Mouse (Mus musculus) gastrocnemius, postnatal 4 days (tissue): ENCODE measurements around the gene Gpsm2. TPM values are rescaled to one million over a fixed set of nuclear protein-coding genes. Genes with fewer than 3 reads are reported as not detected.
"Not testable (repeated sequence)": the region's sequence is repeated elsewhere in the genome, so short reads cannot be mapped to it uniquely, and the experiment has no call there.

Experiments used
- DNase-seq, 2 experiments: peaks; one replicate each; pipeline ENCODE4 v3.0.0; 2021 to 2022; ENCODE audit warnings: low spot score in 2 of 2, mixed read lengths in 2 of 2
- total RNA-seq, 2 experiments: library from RNA; stranded (reverse); gene quantifications; 2 replicates each; pipeline ENCODE4 v1.2.3; 2021

The Gpsm2 gene
- total RNA-seq, 2 experiments from 2014 or later = 32.0 to 37.6 TPM

- no peak for DNase-seq
Measured at GRCm38 (mm10) chr3:108660941-108661340, 61.2 kb downstream of the Gpsm2 start.

- DNase-seq = no peak
Measured at GRCm38 (mm10) chr3:108658612-108659011, 63.5 kb downstream of the Gpsm2 start.

GRCm38 (mm10) chr3:108655486-108655885 lies 66.6 kb downstream of the Gpsm2 start:
- no peak for DNase-seq

- no peak for DNase-seq
Measured at GRCm38 (mm10) chr3:108654566-108654965, 67.5 kb downstream of the Gpsm2 start.

GRCm38 (mm10) chr3:108653710-108654379 lies 68.3 kb downstream of the Gpsm2 start, which contains the start of gene Clcc1:
Gene Clcc1, plus strand, starts transcription at chr3:108653913.
- peak; percentile 95 for DNase-seq

GRCm38 (mm10) chr3:108652866-108653642 lies 69.1 kb downstream of the Gpsm2 start:
- no peak for DNase-seq

- DNase-seq = not testable (repeated sequence)
Measured at GRCm38 (mm10) chr3:108647681-108648080, 74.4 kb downstream of the Gpsm2 start.

GRCm38 (mm10) chr3:108646036-108646435 lies 76.1 kb downstream of the Gpsm2 start:
- no peak for DNase-seq

- DNase-seq = no peak
Measured at GRCm38 (mm10) chr3:108644856-108645255, 77.3 kb downstream of the Gpsm2 start.

- DNase-seq = no peak
Measured at GRCm38 (mm10) chr3:108640998-108641397, 81.1 kb downstream of the Gpsm2 start.

GRCm38 (mm10) chr3:108639412-108639811 lies 82.7 kb downstream of the Gpsm2 start:
- no peak for DNase-seq

- DNase-seq = no peak
Measured at GRCm38 (mm10) chr3:108634761-108635160, 87.3 kb downstream of the Gpsm2 start.

Other genes starting within 250 kb of the Gpsm2 start
- not detected for gene 1700013F07Rik, start 188.2 kb downstream of the Gpsm2 start, total RNA-seq
- under 1 TPM in 1 of 2 experiments, not detected in 1; 0.10 TPM for gene 5330417C22Rik, start 185.8 kb downstream of the Gpsm2 start, total RNA-seq
- gene Tmem167b, start 159.8 kb downstream of the Gpsm2 start, total RNA-seq = 10 to 100 TPM; 31.5 to 34.5 TPM
- 10 to 100 TPM; 20.6 to 20.8 TPM for gene Taf13, start 150.6 kb downstream of the Gpsm2 start, total RNA-seq
- gene Wdr47, start 131.0 kb downstream of the Gpsm2 start, total RNA-seq = 1 to 10 TPM; 7.7 to 8.9 TPM
- gene Clcc1, start 68.4 kb downstream of the Gpsm2 start, total RNA-seq = 10 to 100 TPM; 38.2 to 45.0 TPM
- gene Aknad1, start 17.3 kb upstream of the Gpsm2 start, total RNA-seq = 1 to 10 TPM; 1.2 to 1.3 TPM
- 10 to 100 TPM; 40.8 to 44.2 TPM for gene Stxbp3, start 118.2 kb upstream of the Gpsm2 start, total RNA-seq
- under 1 TPM; 0.31 to 0.42 TPM for gene Fndc7, start 167.7 kb upstream of the Gpsm2 start, total RNA-seq
- 10 to 100 TPM; 40.8 to 45.6 TPM for gene Prpf38b, start 189.4 kb upstream of the Gpsm2 start, total RNA-seq
- gene Henmt1, start 217.6 kb upstream of the Gpsm2 start, total RNA-seq = not detected
- gene Gm9857, start 218.1 kb upstream of the Gpsm2 start, total RNA-seq = not detected